Mouse (Mus musculus): ENCODE data around the gene Fars2.

DNA sequence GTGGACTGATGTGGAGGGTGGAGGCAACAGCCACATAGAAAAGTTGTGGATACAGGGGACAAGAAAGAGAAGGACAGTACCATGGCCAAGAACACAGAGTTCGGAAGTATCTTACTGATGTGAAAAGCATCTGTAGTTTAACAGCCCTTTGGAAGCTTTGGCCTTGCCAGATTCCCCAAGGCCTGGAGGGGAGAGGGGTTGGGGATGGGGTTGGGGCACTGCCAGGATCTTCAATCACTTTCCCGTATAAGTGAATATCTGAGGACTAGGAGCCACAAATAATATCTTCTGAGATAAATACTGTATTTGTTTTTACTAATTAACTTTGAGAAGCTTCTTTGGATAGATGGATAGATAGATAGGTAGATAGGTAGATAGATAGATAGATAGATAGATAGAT is 351.8 kb downstream of the Fars2 start:
- TF ChIP-seq CTCF (IDR thresholded peaks at IDR 0.05; ENCODE audit: low read depth) (no peak), EP300 (IDR thresholded peaks at IDR 0.05; ENCODE audit: low read depth) (no peak)

All from heart, postnatal 0 days (tissue).